Mouse (Mus musculus) E14TG2a.4 (cell line): Measurements from ENCODE around the gene Popdc2.

ENCODE experiments used
- H3K27me3 ChIP-seq: 2 replicates; pipeline ENCODE4 v1.6.1; 2014; ENCODE audit warnings: low read length, control low read depth; ENCODE audit not compliant: insufficient read depth
- H3K36me3 ChIP-seq: 2 replicates; pipeline ENCODE4 v1.6.1; 2014; ENCODE audit warnings: low read length, control low read depth; ENCODE audit not compliant: insufficient read depth
- H3K4me1 ChIP-seq: replicated peaks from 2 replicates; pipeline ENCODE4 v1.6.1; 2014; ENCODE audit warnings: low read depth, low read length, control low read depth
- H3K4me3 ChIP-seq: replicated peaks from 2 replicates; pipeline ENCODE4 v1.5.1; 2014; ENCODE audit warnings: mild to moderate bottlenecking, low read length
- H3K9me3 ChIP-seq: 2 replicates; pipeline ENCODE4 v1.6.1; 2014; ENCODE audit warnings: low read length, control low read depth
- CTCF ChIP-seq: conservative IDR thresholded peaks from 2 replicates; pipeline ENCODE4 v1.5.1; 2014; ENCODE audit warnings: low read length
- NANOG ChIP-seq: IDR thresholded peaks from 2 replicates; pipeline ENCODE4 v1.6.1; 2014; ENCODE audit warnings: borderline replicate concordance, low read length, mixed read lengths
- POU5F1 ChIP-seq: IDR thresholded peaks from 2 replicates; pipeline ENCODE4 v1.6.1; 2014; ENCODE audit warnings: low read length, borderline replicate concordance

Popdc2 gene

GRCm38 (mm10) chr16:38396155-38396554 lies 34.1 kb downstream of the Popdc2 start:
- TF ChIP-seq NANOG (no peak), CTCF (no peak), POU5F1 (no peak)

GRCm38 (mm10) chr16:38398266-38398665 lies 36.3 kb downstream of the Popdc2 start:
- Histone ChIP-seq H3K36me3 (no peaks in the 10 kb centered on the region), H3K4me1 (peaks cover 39% of the 10 kb centered on the region), H3K27me3 (0 out of 2 replicates have a peak, but pooled peaks cover 4% of the 10 kb centered on the region), H3K9me3 (no peaks in the 10 kb centered on the region), H3K4me3 (no peak overlapping the region)
- TF ChIP-seq NANOG (no peak), POU5F1 (no peak), CTCF (no peak)

More at GRCm38 (mm10) chr16:38396155-38396554, 34.1 kb downstream of the Popdc2 start:
- H3K4me1 ChIP-seq = peaks cover 47% of the 10 kb centered on the region
- no peaks in the 10 kb centered on the region for H3K36me3 ChIP-seq
- 0 out of 2 replicates have a peak, but pooled peaks cover 4% of the 10 kb centered on the region for H3K27me3 ChIP-seq
- no peak overlapping the region for H3K4me3 ChIP-seq
- H3K9me3 ChIP-seq = no peaks in the 10 kb centered on the region

GRCm38 (mm10) chr16:38399076-38399475 lies 37.1 kb downstream of the Popdc2 start:
- TF ChIP-seq CTCF = no peak
- no peak for TF ChIP-seq NANOG
- TF ChIP-seq POU5F1 = no peak
- Histone ChIP-seq H3K36me3 (no peaks in the 10 kb centered on the region), H3K4me3 (peak overlapping the region; percentile 62), H3K27me3 (0 out of 2 replicates have a peak, but pooled peaks cover 3% of the 10 kb centered on the region), H3K9me3 (no peaks in the 10 kb centered on the region), H3K4me1 (peaks cover 38% of the 10 kb centered on the region)

GRCm38 (mm10) chr16:38399531-38400231 lies 37.7 kb downstream of the Popdc2 start:
- TF ChIP-seq NANOG (no peak), POU5F1 (no peak)
- H3K36me3 ChIP-seq = no peaks in the 10 kb centered on the region
- peak overlapping the region; percentile 62 for H3K4me3 ChIP-seq
- H3K4me1 ChIP-seq = peaks cover 36% of the 10 kb centered on the region
- H3K9me3 ChIP-seq = no peaks in the 10 kb centered on the region
- no peaks in the 10 kb centered on the region for H3K27me3 ChIP-seq

- TF ChIP-seq NANOG = no peak
- TF ChIP-seq POU5F1 = no peak
- no peak for TF ChIP-seq CTCF
- Histone ChIP-seq H3K36me3 (no peaks in the 10 kb centered on the region), H3K9me3 (no peaks in the 10 kb centered on the region), H3K27me3 (no peaks in the 10 kb centered on the region), H3K4me1 (peaks cover 40% of the 10 kb centered on the region), H3K4me3 (peak overlapping the region; percentile 62)
Measured at GRCm38 (mm10) chr16:38400311-38400960, 38.4 kb downstream of the Popdc2 start.

- H3K4me1 ChIP-seq = peaks cover 49% of the 10 kb centered on the region
- H3K27me3 ChIP-seq = no peaks in the 10 kb centered on the region
- H3K4me3 ChIP-seq = no peak overlapping the region
- no peak for TF ChIP-seq CTCF
- H3K9me3 ChIP-seq = no peaks in the 10 kb centered on the region
- H3K36me3 ChIP-seq = no peaks in the 10 kb centered on the region
Measured at GRCm38 (mm10) chr16:38401468-38401867, 39.5 kb downstream of the Popdc2 start.

- Histone ChIP-seq H3K4me1 (peaks cover 63% of the 10 kb centered on the region), H3K27me3 (no peaks in the 10 kb centered on the region), H3K9me3 (no peaks in the 10 kb centered on the region), H3K4me3 (no peak overlapping the region), H3K36me3 (no peaks in the 10 kb centered on the region)
- TF ChIP-seq POU5F1 = no peak
- no peak for TF ChIP-seq CTCF
- no peak for TF ChIP-seq NANOG
Measured at GRCm38 (mm10) chr16:38403639-38404038, 41.6 kb downstream of the Popdc2 start.

- no peaks in the 10 kb centered on the region for H3K27me3 ChIP-seq
- H3K9me3 ChIP-seq = no peaks in the 10 kb centered on the region
- no peaks in the 10 kb centered on the region for H3K36me3 ChIP-seq
- H3K4me1 ChIP-seq = peaks cover 38% of the 10 kb centered on the region
- H3K4me3 ChIP-seq = 0 out of 2 replicates have a peak overlapping the region, but pooled peaks have one; percentile 1
- no peak for TF ChIP-seq POU5F1
- TF ChIP-seq NANOG = no peak
- no peak for TF ChIP-seq CTCF
Measured at GRCm38 (mm10) chr16:38406293-38406692, 44.3 kb downstream of the Popdc2 start.

- no peaks in the 10 kb centered on the region for H3K9me3 ChIP-seq
- H3K36me3 ChIP-seq = no peaks in the 10 kb centered on the region
- peaks cover 36% of the 10 kb centered on the region for H3K4me1 ChIP-seq
- TF ChIP-seq NANOG (no peak), POU5F1 (no peak), CTCF (no peak)
- no peaks in the 10 kb centered on the region for H3K27me3 ChIP-seq
- H3K4me3 ChIP-seq = 0 out of 2 replicates have a peak overlapping the region, but pooled peaks have one; percentile 1
Measured at GRCm38 (mm10) chr16:38406708-38407107, 44.7 kb downstream of the Popdc2 start.
